Mouse (Mus musculus): Measurements from ENCODE around the gene Muc13.

GRCm38 (mm10) chr16:33832057-33832456, 38.2 kb downstream of the Muc13 start:
- no peak for TF ChIP-seq CTCF (IDR thresholded peaks at IDR 0.05; ENCODE audit: low read depth)
- no peak for TF ChIP-seq EP300 (IDR thresholded peaks at IDR 0.05; ENCODE audit: low read depth)
